Mouse (Mus musculus): Measurements from ENCODE around the gene Gtf3c4. TPM values are rescaled to one million over a fixed set of nuclear protein-coding genes. Genes with fewer than 3 reads are reported as not detected.
A peak's percentile ranks its signal among the peaks of the same experiment; 100 is the strongest.

Gtf3c4 gene
- polyA plus RNA-seq (2016; fragmentation: Nextera tagmentation; extraction: Ambion mirVana): 23.5 and 27.1 TPM in 2 replicates

DNA sequence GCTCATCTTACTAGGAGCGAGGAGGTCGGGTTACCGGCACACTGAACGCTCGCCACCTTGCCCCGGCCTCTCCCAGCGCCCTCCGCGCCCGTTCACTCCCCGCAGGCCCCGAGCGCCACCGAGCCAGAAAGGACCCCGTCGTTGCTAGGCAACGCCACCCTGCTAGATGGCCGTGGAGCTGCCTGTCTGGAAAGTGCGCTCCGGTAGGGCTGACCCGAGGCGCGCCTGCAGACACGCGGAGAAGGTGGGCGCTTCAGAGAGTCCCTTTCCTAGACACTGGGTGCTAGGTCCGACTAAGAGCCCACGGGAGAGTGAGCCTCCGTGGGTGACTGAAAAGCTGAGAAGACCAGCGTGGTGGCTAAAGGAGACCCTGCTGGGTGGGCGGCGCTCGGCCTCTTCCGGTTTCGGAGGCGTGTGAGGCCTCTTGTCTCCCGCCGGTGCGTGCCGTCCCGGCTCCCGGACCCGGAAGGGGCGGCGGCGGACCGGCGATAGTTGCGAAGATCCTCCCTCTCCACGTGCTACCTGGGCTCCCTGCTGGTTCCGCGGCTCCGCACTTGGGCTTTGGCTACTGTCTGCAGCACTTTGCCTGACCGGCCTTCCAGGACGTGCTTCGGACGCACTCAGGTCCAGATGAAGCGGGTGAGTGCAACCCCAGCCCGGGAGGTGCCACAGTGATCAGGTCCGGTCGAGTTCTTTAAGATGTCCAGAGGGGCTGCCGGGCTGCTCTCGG lies at the start of gene Gtf3c4, which contains the start of gene Ddx31:
TSS of gene Gtf3c4 (minus strand) at position 139 of the 730 bp plus-strand sequence.
TSS of gene Ddx31 (plus strand) at position 185 of the 730 bp plus-strand sequence.
- Histone ChIP-seq H3K36me3 (peaks cover 35% of the 10 kb centered on the region), H3K4me3 (peak within 1 kb of the TSS; percentile 87), H3K27me3 (ENCODE audit: low read depth, poor library complexity, severe bottlenecking) (no peaks in the 10 kb centered on the region), H3K4me1 (peaks cover 28% of the 10 kb centered on the region), H3K9me3 (replicated peaks) (no peaks in the 10 kb centered on the region), H3K27ac (peak within 1 kb of the TSS; percentile 95)
- peak; percentile 97 for DNase-seq (ENCODE audit: low spot score)
- WGBS: under 1% methylated on average over 63 of the region's 63 CpGs

DNA sequence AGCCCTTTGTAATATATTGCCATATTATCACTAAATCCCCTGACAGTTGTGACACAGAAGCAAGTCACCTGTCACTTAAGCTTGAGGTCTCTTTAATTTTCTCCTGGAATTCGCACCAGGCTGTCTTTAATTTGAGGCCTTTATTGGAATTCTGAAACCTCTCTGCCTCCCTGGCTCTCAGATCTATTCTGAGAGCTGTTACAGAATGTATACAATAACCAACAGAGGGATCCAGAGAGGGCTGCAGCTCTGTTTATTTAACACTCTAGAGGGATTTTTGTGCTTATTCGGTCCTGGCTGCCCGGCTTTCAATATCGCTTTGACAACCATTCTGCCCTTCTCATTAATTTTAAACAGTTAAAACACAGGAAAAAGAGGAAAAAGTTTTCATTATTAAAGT lies 44.8 kb upstream of the Gtf3c4 start:
- peaks cover 83% of the 10 kb centered on the region for H3K36me3 ChIP-seq
- no peak overlapping the region for H3K4me3 ChIP-seq
- H3K27ac ChIP-seq: no peak overlapping the region
- no peaks in the 10 kb centered on the region for H3K27me3 ChIP-seq (ENCODE audit: low read depth, poor library complexity, severe bottlenecking)
- no peaks in the 10 kb centered on the region for H3K4me1 ChIP-seq
- 87% methylated on average over 4 of the region's 4 CpGs for WGBS
- no peak for DNase-seq (ENCODE audit: low spot score)
- no peaks in the 10 kb centered on the region for H3K9me3 ChIP-seq (replicated peaks)

DNA sequence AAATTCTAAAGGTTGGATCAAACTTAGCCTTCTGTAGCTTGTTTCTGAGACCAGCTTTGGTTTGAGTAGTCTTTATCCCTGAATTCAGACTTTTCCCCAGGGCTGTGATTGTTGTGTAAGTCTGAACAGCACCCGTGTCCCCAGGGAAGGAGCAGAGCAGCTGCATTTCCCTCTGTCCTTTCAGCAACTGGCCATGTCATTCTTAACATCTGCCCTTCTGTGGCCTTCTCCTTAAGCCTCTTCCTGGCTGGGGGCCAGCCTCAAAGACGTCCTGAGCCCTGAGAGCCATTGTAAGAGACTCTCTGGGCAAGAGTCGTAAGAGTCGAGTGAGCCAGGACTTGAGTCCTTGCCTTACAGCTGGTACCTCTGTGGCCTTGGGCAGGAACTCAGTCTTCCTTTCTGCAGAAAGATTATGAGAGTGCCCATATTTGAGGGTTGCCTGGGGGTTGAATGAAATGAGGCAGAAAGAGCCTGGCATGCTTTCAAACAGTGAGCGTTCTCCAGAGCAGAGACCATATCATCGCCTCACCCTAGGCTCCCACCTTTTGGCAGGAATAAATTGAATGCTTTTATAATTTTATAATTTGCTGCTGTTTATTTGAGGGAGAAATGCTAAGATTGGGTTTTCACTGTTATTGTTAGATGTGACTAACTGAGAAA lies 42.8 kb upstream of the Gtf3c4 start:
- no peak for DNase-seq (ENCODE audit: low spot score)
- Histone ChIP-seq H3K36me3 (peaks cover 79% of the 10 kb centered on the region), H3K9me3 (replicated peaks) (no peaks in the 10 kb centered on the region), H3K4me3 (no peak overlapping the region), H3K27ac (no peak overlapping the region), H3K4me1 (no peaks in the 10 kb centered on the region), H3K27me3 (ENCODE audit: low read depth, poor library complexity, severe bottlenecking) (no peaks in the 10 kb centered on the region)
- 85% methylated on average over 6 of the region's 6 CpGs for WGBS

DNA sequence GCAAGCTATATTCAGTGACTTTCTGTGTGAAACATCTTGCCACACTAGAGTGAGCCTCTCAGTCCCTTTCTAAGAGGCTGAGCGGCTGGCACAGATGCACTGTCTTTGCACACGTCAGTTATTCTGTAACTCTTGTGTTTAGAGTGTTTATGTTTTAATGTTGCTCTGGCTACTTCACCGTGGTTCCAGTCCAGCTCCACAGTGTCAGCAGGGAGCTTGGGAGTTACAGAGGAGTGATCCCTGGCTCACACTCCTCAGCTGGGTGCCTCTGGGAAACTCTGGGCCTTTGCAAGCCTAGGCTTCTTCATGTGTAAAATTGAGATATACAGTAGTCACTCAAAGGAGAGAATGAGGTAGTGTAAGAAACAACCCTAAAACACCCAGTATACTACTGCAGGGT lies 41.9 kb upstream of the Gtf3c4 start:
- DNase-seq (ENCODE audit: low spot score): no peak
- no peaks in the 10 kb centered on the region for H3K4me1 ChIP-seq
- no peaks in the 10 kb centered on the region for H3K9me3 ChIP-seq (replicated peaks)
- no peaks in the 10 kb centered on the region for H3K27me3 ChIP-seq (ENCODE audit: low read depth, poor library complexity, severe bottlenecking)
- 91% methylated on average over 3 of the region's 3 CpGs for WGBS
- no peak overlapping the region for H3K27ac ChIP-seq
- peaks cover 79% of the 10 kb centered on the region for H3K36me3 ChIP-seq
- no peak overlapping the region for H3K4me3 ChIP-seq

DNA sequence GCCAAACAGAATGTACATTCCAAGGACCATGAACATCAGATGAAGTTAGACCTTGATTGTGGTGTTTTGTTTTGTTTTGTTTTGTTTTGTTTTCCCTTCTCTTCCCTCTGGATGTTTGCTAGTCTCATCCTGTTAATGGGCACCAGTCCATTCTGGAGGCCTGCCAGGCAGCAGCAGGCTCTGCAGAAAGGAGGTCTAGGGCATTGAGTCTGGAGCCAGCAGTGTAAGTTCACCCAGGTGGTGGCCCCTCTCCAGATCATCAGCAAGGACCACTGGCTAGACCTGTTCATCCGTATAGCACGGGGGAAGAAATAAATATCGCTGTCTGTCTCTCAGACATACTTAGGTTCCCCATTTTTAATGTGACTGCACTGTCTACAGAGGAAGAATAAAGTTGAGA lies 41.1 kb upstream of the Gtf3c4 start:
- WGBS: 93% methylated on average over 3 of the region's 3 CpGs

DNA sequence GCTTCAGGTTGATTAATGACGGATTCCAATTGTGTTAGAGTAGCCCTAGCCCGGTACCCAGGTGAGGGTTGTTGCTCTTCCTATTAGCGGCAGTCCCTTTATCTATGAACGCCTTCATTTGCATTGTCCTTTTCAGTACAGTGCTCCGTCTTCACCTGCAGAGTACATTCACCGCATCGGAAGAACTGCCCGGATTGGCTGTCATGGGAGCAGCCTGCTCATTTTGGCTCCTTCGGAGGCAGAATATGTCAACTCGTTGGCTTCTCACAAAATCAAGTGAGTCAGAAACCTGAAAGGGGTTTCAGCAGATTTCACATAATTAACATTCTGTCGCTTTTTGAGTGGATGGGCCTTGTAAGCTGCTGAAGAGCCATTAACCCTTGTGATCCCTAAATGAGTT lies 35.4 kb upstream of the Gtf3c4 start:
- Histone ChIP-seq H3K27me3 (ENCODE audit: low read depth, poor library complexity, severe bottlenecking) (no peaks in the 10 kb centered on the region), H3K27ac (no peak overlapping the region), H3K4me1 (no peaks in the 10 kb centered on the region), H3K4me3 (no peak overlapping the region), H3K36me3 (peaks cover 65% of the 10 kb centered on the region), H3K9me3 (replicated peaks) (no peaks in the 10 kb centered on the region)
- DNase-seq (ENCODE audit: low spot score): no peak
- WGBS: 88% methylated on average over 11 of the region's 11 CpGs

More for the DNA sequence above, 41.1 kb upstream of the Gtf3c4 start:
- H3K27ac ChIP-seq: no peak overlapping the region
- H3K9me3 ChIP-seq (replicated peaks): no peaks in the 10 kb centered on the region
- H3K27me3 ChIP-seq (ENCODE audit: low read depth, poor library complexity, severe bottlenecking): no peaks in the 10 kb centered on the region
- no peak for DNase-seq (ENCODE audit: low spot score)
- no peak overlapping the region for H3K4me3 ChIP-seq
- H3K36me3 ChIP-seq: peaks cover 79% of the 10 kb centered on the region
- H3K4me1 ChIP-seq: no peaks in the 10 kb centered on the region

DNA sequence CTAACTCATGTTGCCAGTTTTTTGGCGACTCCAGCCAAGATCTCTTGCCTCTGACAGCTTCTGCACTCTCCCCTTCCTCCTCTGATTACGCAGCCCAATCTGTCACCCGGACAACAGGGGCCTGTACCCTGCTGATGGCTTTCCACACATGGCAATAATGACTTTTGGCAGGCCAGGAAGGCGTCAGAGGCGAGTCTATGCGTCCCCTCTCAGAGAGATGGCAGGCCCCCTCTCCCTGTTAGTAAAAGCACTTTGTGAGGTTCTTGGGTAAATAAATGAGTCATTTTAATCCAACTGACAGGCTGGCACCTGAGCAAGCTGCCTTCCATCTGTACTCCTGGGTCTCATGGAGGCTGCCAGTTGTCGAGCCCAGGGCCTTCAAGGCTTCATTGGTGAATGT lies 27.3 kb upstream of the Gtf3c4 start:
- no peaks in the 10 kb centered on the region for H3K27me3 ChIP-seq (ENCODE audit: low read depth, poor library complexity, severe bottlenecking)
- no peak for DNase-seq (ENCODE audit: low spot score)
- peaks cover 73% of the 10 kb centered on the region for H3K36me3 ChIP-seq
- WGBS: 71% methylated on average over 7 of the region's 7 CpGs
- no peak overlapping the region for H3K4me3 ChIP-seq
- no peak overlapping the region for H3K27ac ChIP-seq
- H3K9me3 ChIP-seq (replicated peaks): no peaks in the 10 kb centered on the region
- no peaks in the 10 kb centered on the region for H3K4me1 ChIP-seq

DNA sequence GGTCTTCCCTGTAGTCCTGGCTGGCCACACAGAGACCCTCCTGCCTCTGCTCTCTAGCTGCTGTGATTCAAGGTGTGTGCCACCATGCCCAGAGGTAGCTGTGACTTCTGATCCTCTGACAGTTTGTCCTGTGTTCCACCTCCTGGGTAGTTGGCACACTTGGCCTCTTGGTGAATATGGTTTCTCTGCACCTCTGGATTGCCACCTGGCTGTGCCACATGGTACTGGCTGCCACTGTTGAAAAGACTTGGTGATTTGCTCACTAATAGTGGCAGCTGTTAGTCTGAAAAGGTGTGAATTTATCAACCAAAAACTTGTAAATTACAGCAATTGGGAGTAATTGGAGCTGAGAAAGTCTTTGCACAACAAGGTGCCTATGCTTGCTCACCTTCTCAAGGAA lies 23.7 kb upstream of the Gtf3c4 start:
- H3K9me3 ChIP-seq (replicated peaks): no peaks in the 10 kb centered on the region
- H3K4me3 ChIP-seq: no peak overlapping the region
- DNase-seq (ENCODE audit: low spot score): no peak
- H3K27ac ChIP-seq: no peak overlapping the region
- H3K27me3 ChIP-seq (ENCODE audit: low read depth, poor library complexity, severe bottlenecking): no peaks in the 10 kb centered on the region
- H3K36me3 ChIP-seq: peaks cover 99% of the 10 kb centered on the region
- no peaks in the 10 kb centered on the region for H3K4me1 ChIP-seq

DNA sequence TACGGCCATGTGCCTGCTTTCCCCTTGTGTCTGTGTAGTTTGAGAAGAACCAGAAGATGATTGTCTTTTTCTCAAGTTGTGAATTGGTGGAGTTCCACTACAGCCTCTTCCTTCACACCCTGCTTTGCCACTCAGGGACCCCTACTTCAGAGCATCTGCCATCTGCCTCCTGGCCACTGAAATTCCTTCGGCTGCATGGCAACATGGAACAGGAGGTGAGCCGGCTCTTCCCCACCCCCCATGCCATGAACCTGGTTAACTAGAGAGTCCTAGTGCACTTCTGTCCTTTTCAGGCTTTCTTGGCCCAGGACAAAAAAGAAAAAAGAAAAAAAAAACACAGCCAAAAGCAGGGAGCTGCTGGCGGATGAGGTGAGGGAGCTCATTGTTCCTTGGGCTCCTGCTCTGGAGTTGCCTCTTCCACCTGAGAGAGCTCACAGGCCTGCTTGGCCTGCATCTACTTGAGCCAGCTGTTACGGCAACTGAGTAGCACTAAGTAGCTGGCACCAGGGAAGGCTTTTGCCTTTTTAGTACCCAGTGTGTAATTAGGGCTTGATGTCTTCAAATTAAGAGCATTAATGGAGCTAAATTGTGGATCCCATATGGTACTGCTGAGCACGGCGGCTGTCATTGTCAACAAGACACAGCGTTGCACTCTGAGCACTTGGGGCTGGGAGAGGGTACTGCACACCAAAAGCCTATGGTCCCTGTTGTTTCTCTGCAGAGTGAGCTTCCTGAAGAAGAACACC lies 20.7 kb upstream of the Gtf3c4 start:
- Histone ChIP-seq H3K9me3 (replicated peaks) (no peaks in the 10 kb centered on the region), H3K27me3 (ENCODE audit: low read depth, poor library complexity, severe bottlenecking) (no peaks in the 10 kb centered on the region), H3K4me3 (no peak overlapping the region), H3K27ac (no peak overlapping the region), H3K36me3 (peaks cover 98% of the 10 kb centered on the region), H3K4me1 (no peaks in the 10 kb centered on the region)
- no peak for DNase-seq (ENCODE audit: low spot score)
- 94% methylated on average over 8 of the region's 8 CpGs for WGBS

DNA sequence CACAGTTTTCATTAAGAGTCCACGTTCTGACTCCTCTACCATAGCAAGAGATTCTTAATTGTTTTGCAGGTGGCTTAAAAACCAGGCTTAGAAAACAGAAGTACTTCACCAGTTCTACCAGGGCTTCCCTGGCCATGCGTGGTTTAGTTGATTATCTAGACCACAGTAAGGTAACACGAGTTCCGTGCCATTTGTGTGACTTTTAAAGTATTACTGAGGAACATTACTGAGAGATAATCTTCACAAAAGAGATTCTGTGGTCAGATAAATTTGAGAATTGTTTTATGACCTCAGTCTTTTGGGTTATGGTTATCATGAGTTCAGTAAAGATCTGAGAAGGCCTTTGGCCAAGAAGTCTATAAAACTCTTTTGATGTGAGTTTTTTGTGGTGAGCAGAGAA lies 19.1 kb upstream of the Gtf3c4 start:
- Histone ChIP-seq H3K36me3 (peaks cover 97% of the 10 kb centered on the region), H3K27ac (no peak overlapping the region), H3K4me1 (no peaks in the 10 kb centered on the region), H3K27me3 (ENCODE audit: low read depth, poor library complexity, severe bottlenecking) (no peaks in the 10 kb centered on the region), H3K9me3 (replicated peaks) (no peaks in the 10 kb centered on the region), H3K4me3 (no peak overlapping the region)
- 91% methylated on average over 4 of the region's 4 CpGs for WGBS
- no peak for DNase-seq (ENCODE audit: low spot score)

DNA sequence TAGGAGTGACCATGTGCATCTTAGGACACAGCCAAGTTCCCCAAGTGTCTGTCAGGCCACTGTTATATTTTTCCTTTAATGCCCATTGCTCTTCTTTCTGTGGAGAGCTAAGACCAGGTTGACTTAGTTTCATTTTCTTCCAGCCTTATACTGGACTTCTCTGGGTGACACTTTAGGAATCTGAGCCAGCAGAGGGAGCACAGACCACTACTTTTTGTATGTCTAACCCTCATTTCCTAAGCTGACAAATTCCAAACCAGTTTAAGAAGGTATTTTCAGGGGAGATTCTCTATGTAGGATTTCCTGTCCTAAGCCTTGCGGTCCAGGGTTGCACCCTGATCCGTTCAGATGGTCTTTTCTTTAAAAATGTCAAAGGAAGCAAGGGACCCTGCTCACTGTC lies 15.6 kb upstream of the Gtf3c4 start:
- 94% methylated on average over 2 of the region's 2 CpGs for WGBS
- no peak for DNase-seq (ENCODE audit: low spot score)
- Histone ChIP-seq H3K36me3 (peaks cover 90% of the 10 kb centered on the region), H3K4me3 (no peak overlapping the region), H3K27ac (no peak overlapping the region), H3K27me3 (ENCODE audit: low read depth, poor library complexity, severe bottlenecking) (no peaks in the 10 kb centered on the region), H3K4me1 (no peaks in the 10 kb centered on the region), H3K9me3 (replicated peaks) (no peaks in the 10 kb centered on the region)

DNA sequence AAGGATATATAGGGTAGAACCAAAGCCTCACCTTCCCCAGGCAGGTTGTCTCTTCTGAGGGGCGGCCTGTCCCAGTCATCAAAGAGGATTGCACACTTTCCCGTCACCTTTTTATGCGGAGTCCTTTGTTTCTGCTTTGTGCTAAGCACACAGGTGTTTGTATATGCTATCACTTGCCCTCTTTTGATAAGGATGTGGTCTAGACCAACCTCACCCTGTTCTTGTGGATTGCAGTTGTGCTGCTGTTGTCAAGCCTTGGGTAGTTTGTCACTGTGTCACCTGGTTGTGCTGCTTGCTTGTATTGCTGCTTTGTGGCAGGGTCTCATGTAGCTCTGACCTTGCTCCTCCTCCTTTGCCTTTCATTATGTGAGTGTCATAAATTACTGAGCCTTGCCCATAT lies 12.4 kb upstream of the Gtf3c4 start:
- Histone ChIP-seq H3K4me3 (no peak overlapping the region), H3K9me3 (replicated peaks) (no peaks in the 10 kb centered on the region), H3K36me3 (peaks cover 90% of the 10 kb centered on the region), H3K27ac (no peak overlapping the region), H3K4me1 (no peaks in the 10 kb centered on the region), H3K27me3 (ENCODE audit: low read depth, poor library complexity, severe bottlenecking) (no peaks in the 10 kb centered on the region)
- DNase-seq (ENCODE audit: low spot score): no peak
- 93% methylated on average over 3 of the region's 3 CpGs for WGBS

DNA sequence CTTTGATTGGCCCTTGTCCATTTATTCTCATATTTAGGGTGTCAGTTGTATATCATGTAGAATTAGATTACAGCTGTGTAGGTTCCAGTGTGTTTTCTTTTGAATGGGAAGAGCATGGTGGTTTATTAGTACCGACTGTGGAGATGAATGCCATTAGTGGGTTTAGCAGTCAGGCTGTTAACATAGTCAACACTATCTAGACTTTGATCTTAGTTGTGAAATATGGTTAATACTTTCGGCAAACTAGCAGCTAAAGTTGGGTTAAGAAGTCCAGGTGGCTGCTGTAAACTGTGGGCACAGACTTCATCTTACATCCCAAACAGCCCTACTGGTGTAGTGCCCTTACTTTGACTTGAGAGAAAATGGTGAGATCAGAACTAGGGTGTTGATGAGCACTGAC lies 8.7 kb upstream of the Gtf3c4 start:
- no peaks in the 10 kb centered on the region for H3K27me3 ChIP-seq (ENCODE audit: low read depth, poor library complexity, severe bottlenecking)
- WGBS: 89% methylated on average over 2 of the region's 2 CpGs
- H3K36me3 ChIP-seq: peaks cover 91% of the 10 kb centered on the region
- DNase-seq (ENCODE audit: low spot score): no peak
- no peaks in the 10 kb centered on the region for H3K4me1 ChIP-seq
- no peak overlapping the region for H3K4me3 ChIP-seq
- H3K9me3 ChIP-seq (replicated peaks): no peaks in the 10 kb centered on the region
- H3K27ac ChIP-seq: no peak overlapping the region
